Mouse (Mus musculus) thymus, postnatal 36 days (tissue): ENCODE data around the gene Gm3512.
"Not testable (repeated sequence)": the region's sequence is repeated elsewhere in the genome, so short reads cannot be mapped to it uniquely, and the experiment has no call there.

Experiments used
- DNase-seq, 2 experiments: peaks; one replicate each; pipeline ENCODE4 v3.0.0; 2022; ENCODE audit warnings: mixed read lengths in 2 of 2

Gene Gm3512

DNA sequence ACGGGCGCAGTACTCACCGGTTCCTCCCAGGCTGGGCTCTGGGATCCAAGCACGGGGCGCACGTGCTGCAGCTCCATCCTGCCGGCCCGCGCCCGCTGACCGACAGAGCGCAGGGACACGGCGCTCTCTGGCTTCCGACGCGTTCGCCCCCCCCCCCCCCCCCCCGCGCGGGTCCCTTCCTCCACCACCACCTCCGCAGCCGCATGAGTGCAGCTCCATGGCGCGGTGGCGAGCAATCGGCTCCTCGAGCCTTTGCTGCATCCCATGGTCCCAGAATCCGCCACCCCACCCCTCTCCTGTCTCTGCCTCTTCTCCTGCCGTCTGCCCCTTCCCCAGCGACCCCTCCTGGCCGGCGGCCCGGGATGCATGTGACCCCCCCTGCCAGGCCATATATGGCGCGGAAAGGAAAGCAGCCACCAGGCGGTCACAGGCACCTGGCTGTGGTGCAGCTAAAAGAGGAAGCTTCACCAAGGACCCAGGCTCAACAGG, at the start of gene Gm3512:
TSS of gene Gm3512 (minus strand) at position 51 of the 489 bp plus-strand sequence.
- peak; percentile 18 to 22 for DNase-seq

DNA sequence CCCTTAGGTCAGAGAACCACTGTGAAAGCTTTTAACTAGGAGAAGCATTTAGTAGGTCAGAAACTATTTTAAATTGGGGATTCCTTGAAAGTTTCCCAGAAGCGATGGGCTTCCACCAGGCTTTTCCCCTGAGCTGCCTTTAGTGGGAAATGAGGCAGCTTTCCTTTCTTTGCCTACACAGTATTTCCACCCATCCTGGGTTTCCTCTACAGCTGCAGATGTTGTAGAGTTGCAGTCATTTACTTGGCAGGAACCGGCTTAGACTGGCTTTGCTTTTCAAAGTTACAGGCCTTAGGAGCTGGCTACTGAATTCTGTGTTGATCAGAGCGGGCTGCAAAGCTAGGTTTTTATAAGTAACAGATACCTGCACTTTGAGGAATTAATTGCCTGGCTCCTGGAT, 25.7 kb upstream of the Gm3512 start:
- DNase-seq: not testable (repeated sequence)

DNA sequence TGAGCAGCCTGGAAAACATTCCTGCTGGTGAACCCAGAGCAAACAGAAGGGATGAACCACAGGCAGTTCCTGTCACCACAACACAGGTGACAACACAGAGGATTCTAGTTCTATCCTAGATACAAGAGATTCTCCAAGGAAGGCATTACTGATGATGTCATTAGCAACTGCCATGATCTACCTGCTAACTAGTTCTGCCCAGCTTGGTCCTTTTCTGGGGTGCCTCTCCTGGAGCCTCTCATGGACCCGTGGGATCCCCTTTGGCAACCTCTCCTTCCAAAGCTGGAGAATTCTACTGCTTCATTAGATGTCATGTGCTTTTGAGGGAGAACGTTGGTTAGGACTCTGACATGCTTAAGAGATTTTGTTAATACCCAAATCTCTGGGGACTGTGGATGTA, 20.1 kb upstream of the Gm3512 start, which contains the start of gene Gm16434:
TSS of gene Gm16434 (minus strand) at position 101 of the 400 bp plus-strand sequence.
- not testable (repeated sequence) for DNase-seq

DNA sequence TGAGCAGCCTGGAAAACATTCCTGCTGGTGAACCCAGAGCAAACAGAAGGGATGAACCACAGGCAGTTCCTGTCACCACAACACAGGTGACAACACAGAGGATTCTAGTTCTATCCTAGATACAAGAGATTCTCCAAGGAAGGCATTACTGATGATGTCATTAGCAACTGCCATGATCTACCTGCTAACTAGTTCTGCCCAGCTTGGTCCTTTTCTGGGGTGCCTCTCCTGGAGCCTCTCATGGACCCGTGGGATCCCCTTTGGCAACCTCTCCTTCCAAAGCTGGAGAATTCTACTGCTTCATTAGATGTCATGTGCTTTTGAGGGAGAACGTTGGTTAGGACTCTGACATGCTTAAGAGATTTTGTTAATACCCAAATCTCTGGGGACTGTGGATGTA, 49.0 kb downstream of the Gm3512 start, which contains the start of gene Gm6676:
TSS of gene Gm6676 (minus strand) at position 101 of the 400 bp plus-strand sequence.
- DNase-seq: not testable (repeated sequence)

DNA sequence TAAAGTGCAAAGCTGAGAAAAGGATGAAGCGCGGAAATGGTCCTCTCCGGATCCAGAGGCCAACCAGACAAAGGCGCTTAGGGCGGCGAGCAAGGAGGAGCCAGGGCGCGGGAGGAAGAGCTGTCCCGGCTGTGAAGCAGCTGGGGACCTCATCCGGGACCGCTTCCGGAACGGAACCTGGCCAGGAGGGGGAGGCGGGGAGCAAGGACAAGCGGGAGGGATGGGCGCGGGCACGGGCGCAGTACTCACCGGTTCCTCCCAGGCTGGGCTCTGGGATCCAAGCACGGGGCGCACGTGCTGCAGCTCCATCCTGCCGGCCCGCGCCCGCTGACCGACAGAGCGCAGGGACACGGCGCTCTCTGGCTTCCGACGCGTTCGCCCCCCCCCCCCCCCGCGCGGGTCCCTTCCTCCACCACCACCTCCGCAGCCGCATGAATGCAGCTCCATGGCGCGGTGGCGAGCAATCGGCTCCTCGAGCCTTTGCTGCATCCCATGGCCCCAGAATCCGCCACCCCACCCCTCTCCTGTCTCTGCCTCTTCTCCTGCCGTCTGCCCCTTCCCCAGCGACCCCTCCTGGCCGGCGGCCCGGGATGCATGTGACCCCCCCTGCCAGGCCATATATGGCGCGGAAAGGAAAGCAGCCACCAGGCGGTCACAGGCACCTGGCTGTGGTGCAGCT, 69.1 kb downstream of the Gm3512 start:
- DNase-seq: peak; percentile 14 to 20
